Mouse (Mus musculus): ENCODE measurements at regions not wholly inside any gene's neighbourhood (a gene's known extent, or its start where the extent isn't known, plus 50 kb on each side); places are given as distances from the start of the nearest gene placed in this dataset.

GRCm38 (mm10) chr1:51625079-51625478 lies 146.9 kb upstream of the Nabp1 start:
- no peak for TF ChIP-seq GATA1 (IDR thresholded peaks at IDR 0.05; ENCODE audit: borderline replicate concordance, low read length)
- no peak for TF ChIP-seq FLI1 (IDR thresholded peaks at IDR 0.05; ENCODE audit: low read length)

All from megakaryocyte, embryonic 14.5 days (primary cell).